Mouse (Mus musculus) liver, embryonic 12.5 days (tissue): ENCODE results near the gene Gstt3. TPM values are rescaled to one million over a fixed set of nuclear protein-coding genes. Genes with fewer than 3 reads are reported as not detected.
A peak's percentile ranks its signal among the peaks of the same experiment; 100 is the strongest.

ENCODE experiments used
- ATAC-seq: fragments of 200-750 bp; cut with Nextera tagmentation; 2 replicates; pipeline ENCODE4 v1.8.0; 2017; ENCODE audit warnings: moderate number of reproducible peaks, mild to moderate bottlenecking, moderate library complexity
- H3K27ac ChIP-seq: fragments of 300-500 bp; sonication (generic); 2 replicates; pipeline ENCODE4 v1.5.1; 2016; ENCODE audit warnings: mild to moderate bottlenecking
- H3K27me3 ChIP-seq: fragments of 300-500 bp; sonication (generic); replicated peaks from 2 replicates; pipeline ENCODE4 v1.6.1; 2016; ENCODE audit warnings: mild to moderate bottlenecking, moderate library complexity
- H3K36me3 ChIP-seq: fragments of 300-500 bp; sonication (generic); 2 replicates; pipeline ENCODE4 v1.6.1; 2016; ENCODE audit warnings: mild to moderate bottlenecking, moderate library complexity
- H3K4me1 ChIP-seq: fragments of 300-500 bp; sonication (generic); 2 replicates; pipeline ENCODE4 v1.6.1; 2016
- H3K4me2 ChIP-seq: fragments of 300-500 bp; sonication (generic); 2 replicates; pipeline ENCODE4 v1.6.1; 2016; ENCODE audit warnings: mild to moderate bottlenecking, moderate library complexity
- H3K4me3 ChIP-seq: fragments of 300-500 bp; sonication (generic); 2 replicates; pipeline ENCODE4 v1.5.1; 2016; ENCODE audit warnings: mild to moderate bottlenecking, moderate library complexity
- H3K9ac ChIP-seq: fragments of 300-500 bp; sonication (generic); 2 replicates; pipeline ENCODE4 v1.6.1; 2016; ENCODE audit warnings: mild to moderate bottlenecking, moderate library complexity
- H3K9me3 ChIP-seq: fragments of 300-500 bp; sonication (generic); replicated peaks from 2 replicates; pipeline ENCODE4 v1.6.1; 2016; ENCODE audit warnings: mild to moderate bottlenecking, moderate library complexity
- WGBS: fragments of 180-500 bp; shearing (Covaris S2); methylation state at CpG from one replicate; pipeline ENCODE4 v1.1.7; 2016; ENCODE audit not compliant: insufficient replicate concordance; 5-methylcytosine and 5-hydroxymethylcytosine counted together
- polyA plus RNA-seq: library from polyadenylated mRNA; unstranded; fragments of >200 nt; fragmentation: Nextera tagmentation; extraction: Ambion mirVana; gene quantifications from 2 replicates; pipeline ENCODE4 v1.2.1, GENCODE M21; 2016

The Gstt3 gene
- polyA plus RNA-seq, 1 experiment from 2014 or later: 5.9 TPM

DNA sequence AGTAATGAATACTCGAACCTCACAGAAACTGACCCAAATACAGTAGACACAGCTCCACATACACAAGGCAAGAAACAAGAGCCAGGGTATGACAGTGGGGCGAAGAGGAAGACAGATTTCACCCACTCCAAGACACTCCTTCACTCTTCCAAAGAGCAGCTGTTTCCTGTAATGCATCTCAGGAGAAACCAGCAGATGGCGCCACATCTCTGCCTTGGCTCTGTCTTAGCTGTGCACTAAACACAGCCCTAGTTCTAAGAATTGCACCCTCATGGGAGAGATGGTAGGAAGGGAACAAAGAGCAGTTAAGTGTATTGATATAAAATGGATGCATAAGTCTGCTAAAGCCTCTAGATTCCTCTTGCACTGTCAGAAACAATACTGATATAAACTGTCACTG, 37.2 kb downstream of the Gstt3 start:
- H3K36me3 ChIP-seq: peaks cover 99% of the 10 kb centered on the region
- ATAC-seq: peak; percentile 75
- H3K27me3 ChIP-seq: no peaks in the 10 kb centered on the region
- H3K4me3 ChIP-seq: no peak overlapping the region
- H3K9me3 ChIP-seq: no peaks in the 10 kb centered on the region
- H3K4me2 ChIP-seq: no peak overlapping the region
- no peaks in the 10 kb centered on the region for H3K4me1 ChIP-seq
- H3K27ac ChIP-seq: no peak overlapping the region
- WGBS: 42% methylated on average over 3 of the region's 3 CpGs
- H3K9ac ChIP-seq: no peak overlapping the region

DNA sequence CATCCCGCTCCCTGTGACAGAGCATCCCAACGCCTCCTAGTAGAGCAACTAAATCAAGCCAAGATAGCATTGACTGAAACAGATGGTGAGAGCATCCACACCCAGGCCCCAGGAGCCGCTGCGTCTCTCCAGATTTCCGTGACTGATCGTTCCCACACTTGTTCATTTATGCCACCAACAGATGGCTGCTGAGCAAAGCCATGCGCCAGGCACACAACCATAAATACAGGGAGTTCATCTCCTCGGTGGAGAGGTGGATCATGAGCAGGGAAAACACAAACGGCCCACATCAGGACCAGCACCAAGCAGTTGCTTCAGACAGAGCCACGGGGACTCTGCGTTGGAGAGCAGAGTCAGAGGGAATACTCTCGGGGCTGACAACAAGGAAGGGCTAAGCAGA, 37.8 kb downstream of the Gstt3 start:
- no peak overlapping the region for H3K9ac ChIP-seq
- H3K9me3 ChIP-seq: no peaks in the 10 kb centered on the region
- H3K36me3 ChIP-seq: peaks cover 99% of the 10 kb centered on the region
- no peaks in the 10 kb centered on the region for H3K27me3 ChIP-seq
- 85% methylated on average over 12 of the region's 12 CpGs for WGBS
- H3K27ac ChIP-seq: no peak overlapping the region
- ATAC-seq: no peak
- H3K4me3 ChIP-seq: no peak overlapping the region
- no peak overlapping the region for H3K4me2 ChIP-seq
- no peaks in the 10 kb centered on the region for H3K4me1 ChIP-seq

DNA sequence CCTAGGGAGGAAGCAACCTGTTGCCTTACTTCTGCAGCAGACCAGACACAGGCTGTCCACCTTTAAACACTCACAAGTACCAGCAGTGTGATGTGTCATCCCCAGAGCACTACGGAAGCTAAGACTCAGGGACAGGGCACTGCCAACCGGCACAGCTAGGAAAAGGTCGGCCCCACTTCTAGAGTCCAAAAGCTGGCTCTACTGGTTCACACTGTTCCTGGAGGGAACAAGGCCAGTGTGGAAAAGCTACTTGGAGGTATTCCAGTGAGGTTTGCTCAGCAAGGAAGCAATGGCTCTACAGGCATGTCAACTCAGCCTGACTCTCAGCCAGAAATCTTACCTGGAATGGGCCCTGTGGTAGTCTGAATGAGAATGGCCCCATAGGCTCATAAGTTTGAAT, 40.3 kb downstream of the Gstt3 start:
- no peak overlapping the region for H3K27ac ChIP-seq
- ATAC-seq: no peak
- H3K27me3 ChIP-seq: no peaks in the 10 kb centered on the region
- no peaks in the 10 kb centered on the region for H3K4me1 ChIP-seq
- H3K4me2 ChIP-seq: no peak overlapping the region
- 91% methylated on average over 3 of the region's 3 CpGs for WGBS
- peaks cover 98% of the 10 kb centered on the region for H3K36me3 ChIP-seq
- H3K9ac ChIP-seq: no peak overlapping the region
- no peak overlapping the region for H3K4me3 ChIP-seq
- no peaks in the 10 kb centered on the region for H3K9me3 ChIP-seq

DNA sequence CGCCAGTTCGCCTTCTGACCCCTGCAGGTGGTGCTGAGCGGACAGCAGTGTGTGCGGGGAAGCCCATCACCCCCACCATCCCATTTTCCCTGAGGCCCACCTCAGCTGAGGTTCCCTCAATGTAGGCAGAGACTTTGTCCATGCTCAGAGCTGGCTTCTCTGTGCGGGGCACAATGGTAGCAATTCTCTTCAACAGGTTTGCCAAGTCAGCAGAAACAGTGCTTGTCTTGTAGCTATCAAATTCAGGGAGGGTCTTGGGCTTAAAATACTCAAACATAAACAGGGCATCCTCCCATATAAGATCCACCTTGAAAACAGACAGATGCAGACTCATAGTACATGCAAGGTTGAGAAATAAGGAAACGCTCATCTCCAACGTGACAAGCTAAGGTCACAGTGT, 55.8 kb downstream of the Gstt3 start:
- no peaks in the 10 kb centered on the region for H3K9me3 ChIP-seq
- H3K27ac ChIP-seq: no peak overlapping the region
- H3K36me3 ChIP-seq: peaks cover 96% of the 10 kb centered on the region
- no peaks in the 10 kb centered on the region for H3K4me1 ChIP-seq
- H3K4me3 ChIP-seq: no peak overlapping the region
- no peak overlapping the region for H3K9ac ChIP-seq
- WGBS: 88% methylated on average over 7 of the region's 7 CpGs
- H3K27me3 ChIP-seq: no peaks in the 10 kb centered on the region
- no peak for ATAC-seq
- H3K4me2 ChIP-seq: no peak overlapping the region

Other genes with a start within 250 kb of the Gstt3 start
- gene Lrrc75b, start 221.1 kb downstream of the Gstt3 start, polyA plus RNA-seq: 0.11 and 0.12 TPM in 2 replicates
- 2.6 and 4.7 TPM in 2 replicates for gene Ggt1, start 219.8 kb downstream of the Gstt3 start, polyA plus RNA-seq
- 0.21 and 0.41 TPM in 2 replicates for gene Ggt5, start 192.1 kb downstream of the Gstt3 start, polyA plus RNA-seq
- gene Susd2, start 137.4 kb downstream of the Gstt3 start, polyA plus RNA-seq: 0.69 and 1.1 TPM in 2 replicates
- gene Cabin1, start 17.1 kb downstream of the Gstt3 start, polyA plus RNA-seq: 23.7 and 24.4 TPM in 2 replicates
- gene Ddt, start 8.0 kb downstream of the Gstt3 start, polyA plus RNA-seq: 163 and 171 TPM in 2 replicates
- gene Gm20441, start 460 bp downstream of the Gstt3 start, polyA plus RNA-seq: 0.19 TPM in 1 of 2 replicates, not detected in the other
- 38.4 and 38.5 TPM in 2 replicates for gene Gstt1, start 17.2 kb upstream of the Gstt3 start, polyA plus RNA-seq
- not detected in 2 replicates for gene Gstt4, start 41.1 kb upstream of the Gstt3 start, polyA plus RNA-seq
- gene Gstt2, start 56.0 kb upstream of the Gstt3 start, polyA plus RNA-seq: 32.8 and 33.9 TPM in 2 replicates
- gene Mif, start 78.8 kb upstream of the Gstt3 start, polyA plus RNA-seq: 1,383 and 1,459 TPM in 2 replicates
- gene Derl3, start 112.0 kb upstream of the Gstt3 start, polyA plus RNA-seq: 1.4 and 2.5 TPM in 2 replicates
- 99.1 and 109 TPM in 2 replicates for gene Smarcb1, start 140.2 kb upstream of the Gstt3 start, polyA plus RNA-seq
- 101 and 103 TPM in 2 replicates for gene Chchd10, start 151.7 kb upstream of the Gstt3 start, polyA plus RNA-seq
- gene Mmp11, start 155.1 kb upstream of the Gstt3 start, polyA plus RNA-seq: 5.7 and 6.0 TPM in 2 replicates
- 18.9 and 19.6 TPM in 2 replicates for gene Gm867, start 159.3 kb upstream of the Gstt3 start, polyA plus RNA-seq
- 0.27 and 0.98 TPM in 2 replicates for gene Vpreb3, start 161.6 kb upstream of the Gstt3 start, polyA plus RNA-seq
- 0.06 and 0.07 TPM in 2 replicates for gene Gm5134, start 173.1 kb upstream of the Gstt3 start, polyA plus RNA-seq